In the genomic region with DNA sequence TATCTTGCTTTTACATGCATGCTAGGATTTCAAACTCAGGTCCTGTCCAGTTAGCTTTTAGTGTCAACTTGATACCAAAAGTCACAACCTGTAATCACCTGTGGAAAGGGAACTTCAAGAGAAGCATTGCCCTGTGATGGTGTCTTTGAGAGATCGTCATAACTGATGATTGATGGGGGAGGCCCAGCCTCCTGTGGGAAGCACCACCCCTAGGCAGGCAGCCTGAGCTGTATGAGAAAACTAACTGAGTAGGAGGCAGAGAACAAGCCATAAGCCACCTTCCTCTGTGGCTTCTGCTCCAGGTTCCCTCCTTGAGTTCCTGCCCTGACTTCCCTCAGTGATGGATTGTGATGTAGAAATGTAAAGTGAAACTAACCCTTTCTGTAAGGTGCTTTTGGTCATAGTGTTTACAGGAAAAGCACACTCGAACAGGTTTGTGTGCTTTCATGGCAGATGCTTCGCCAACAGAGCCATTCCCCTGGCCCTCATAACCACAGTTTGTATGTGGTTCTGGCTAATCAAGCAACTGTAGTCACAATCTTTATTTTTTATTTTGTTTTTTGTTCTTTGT, we compare ENCODE assay signal across 21 mouse cellular contexts. TPM values are rescaled to one million over a fixed set of nuclear protein-coding genes. Genes with fewer than 3 reads are reported as not detected.
A peak's percentile ranks its signal among the peaks of the same experiment; 100 is the strongest.
DNase-seq lines count a peak whose midpoint lies in the region; ATAC-seq and TF ChIP-seq lines count a peak whose summit lies in the region.
"Had no signal": no experiment of that assay in that cellular context is flagged by ENCODE, and none has a peak within 500 bp of the region (broad histone marks: within the 10 kb centered on the region; RNA-seq: fewer than 3 reads in every experiment).

No protein-coding gene starts in this region.

- WGBS in intestine, embryonic 15.5 days = 76% methylated on average over 3 of the region's 3 CpGs
- 76% methylated on average over 3 of the region's 3 CpGs for WGBS in intestine, embryonic 16.5 days
- WGBS in bone marrow, adult 2 months = 30% methylated on average over 3 of the region's 3 CpGs
- WGBS in macrophage (ENCODE audit: missing documents) = 50% methylated on average over 3 of the region's 3 CpGs
- WGBS in forebrain, embryonic 10.5 days = 90% methylated on average over 3 of the region's 3 CpGs

- H3K27me3 ChIP-seq in intestine, embryonic 15.5 days (replicated peaks) = no peaks in the 10 kb centered on the region
- no peaks in the 10 kb centered on the region for H3K27me3 ChIP-seq in intestine, embryonic 16.5 days (replicated peaks; ENCODE audit: control insufficient read depth, insufficient read depth, low read length)
- no peaks in the 10 kb centered on the region; the same call in 1 of the 2 replicates for H3K27me3 ChIP-seq in forebrain, embryonic 10.5 days (ENCODE audit: poor library complexity, severe bottlenecking)
- H3K27me3 ChIP-seq: limb, embryonic 13.5 days; liver, embryonic 15.5 days had no signal

- H3K4me2 ChIP-seq in intestine, embryonic 15.5 days (replicated peaks) = no peak overlapping the region
- no peak overlapping the region for H3K4me2 ChIP-seq in intestine, embryonic 16.5 days (ENCODE audit: low read depth, low read length)
- H3K4me2 ChIP-seq: hindbrain, embryonic 13.5 days; limb, embryonic 13.5 days; liver, embryonic 15.5 days had no signal

- peak; percentile 41 to 44 for DNase-seq in B cell, adult 2 months
- no peak for DNase-seq in adrenal gland, postnatal 4 days (ENCODE audit: low spot score in 2 of 2)
- DNase-seq in MN1 (ENCODE audit: low spot score) = no peak
- no peak for DNase-seq in forebrain, embryonic 10.5 days (ENCODE audit: extremely low spot score, low spot score)
- DNase-seq: adrenal gland, postnatal 14 days; cerebellum, postnatal 10 days; heart, adult 18-20 months; kidney, adult 11 months; layer of hippocampus, adult 9-11 months; lung, postnatal 4 days; midbrain, embryonic 14.5 days; thymus, adult 18-20 months had no signal

- H3K4me3 ChIP-seq in intestine, embryonic 15.5 days (replicated peaks) = no peak overlapping the region
- no peak overlapping the region for H3K4me3 ChIP-seq in intestine, embryonic 16.5 days (ENCODE audit: low read length)
- H3K4me3 ChIP-seq in bone marrow, adult 2 months (replicated peaks; ENCODE audit: control insufficient read depth, low read depth, low read length) = no peak overlapping the region
- no peak overlapping the region for H3K4me3 ChIP-seq in macrophage (ENCODE audit: inconsistent target)
- H3K4me3 ChIP-seq in forebrain, embryonic 10.5 days = no peak overlapping the region
- H3K4me3 ChIP-seq: embryonic facial prominence, embryonic 10.5 days; hindbrain, embryonic 13.5 days; limb, embryonic 13.5 days; liver, embryonic 15.5 days had no signal

- 0 out of 2 replicates have a peak overlapping the region, but pooled peaks have one; percentile 9 for H3K27ac ChIP-seq in intestine, embryonic 15.5 days
- no peak overlapping the region for H3K27ac ChIP-seq in intestine, embryonic 16.5 days (ENCODE audit: low read length)
- H3K27ac ChIP-seq in bone marrow, adult 2 months (ENCODE audit: control insufficient read depth, insufficient read depth, low read depth, low read length, poor library complexity) = peak overlapping the region; percentile 2; the same call in 1 of the 2 replicates
- peak overlapping the region; percentile 73 for H3K27ac ChIP-seq in macrophage
- no peak overlapping the region for H3K27ac ChIP-seq in forebrain, embryonic 10.5 days
- H3K27ac ChIP-seq: embryonic facial prominence, embryonic 10.5 days; hindbrain, embryonic 13.5 days; limb, embryonic 13.5 days had no signal

- no peak for ATAC-seq in intestine, embryonic 15.5 days
- ATAC-seq in intestine, embryonic 16.5 days = no peak
- ATAC-seq: forebrain, embryonic 14.5 days had no signal

- no peaks in the 10 kb centered on the region for H3K4me1 ChIP-seq in intestine, embryonic 15.5 days (replicated peaks)
- H3K4me1 ChIP-seq in intestine, embryonic 16.5 days (ENCODE audit: control insufficient read depth, insufficient read depth, low read length) = no peaks in the 10 kb centered on the region
- H3K4me1 ChIP-seq in bone marrow, adult 2 months (ENCODE audit: control insufficient read depth, insufficient read depth, low read length) = peaks cover 5% of the 10 kb centered on the region
- H3K4me1 ChIP-seq in forebrain, embryonic 10.5 days = no peaks in the 10 kb centered on the region
- H3K4me1 ChIP-seq: embryonic facial prominence, embryonic 10.5 days; hindbrain, embryonic 13.5 days; limb, embryonic 13.5 days had no signal

- no peak for TF ChIP-seq CTCF in bone marrow, adult 2 months (IDR thresholded peaks at IDR 0.05; ENCODE audit: control insufficient read depth, insufficient read depth, low read length)

- no peak overlapping the region for H3K9ac ChIP-seq in intestine, embryonic 15.5 days
- no peak overlapping the region for H3K9ac ChIP-seq in intestine, embryonic 16.5 days (ENCODE audit: low read depth, low read length)
- H3K9ac ChIP-seq: hindbrain, embryonic 13.5 days; limb, embryonic 13.5 days; liver, embryonic 15.5 days had no signal

- H3K79me2 ChIP-seq in macrophage (ENCODE audit: inconsistent target) = no peaks in the 10 kb centered on the region

- no peaks in the 10 kb centered on the region for H3K9me3 ChIP-seq in intestine, embryonic 15.5 days
- no peaks in the 10 kb centered on the region for H3K9me3 ChIP-seq in intestine, embryonic 16.5 days (ENCODE audit: control insufficient read depth, low read length)
- no peaks in the 10 kb centered on the region for H3K9me3 ChIP-seq in forebrain, embryonic 10.5 days
- H3K9me3 ChIP-seq: embryonic facial prominence, embryonic 10.5 days; hindbrain, embryonic 13.5 days; limb, embryonic 13.5 days; liver, embryonic 15.5 days had no signal

- no peaks in the 10 kb centered on the region for H3K36me3 ChIP-seq in intestine, embryonic 15.5 days
- H3K36me3 ChIP-seq in intestine, embryonic 16.5 days (ENCODE audit: control insufficient read depth, insufficient read depth, low read length) = no peaks in the 10 kb centered on the region
- H3K36me3 ChIP-seq in macrophage (ENCODE audit: inconsistent target) = no peaks in the 10 kb centered on the region
- no peaks in the 10 kb centered on the region for H3K36me3 ChIP-seq in forebrain, embryonic 10.5 days (replicated peaks)
- H3K36me3 ChIP-seq: embryonic facial prominence, embryonic 10.5 days; hindbrain, embryonic 13.5 days; limb, embryonic 13.5 days; liver, embryonic 15.5 days had no signal

- TF ChIP-seq POLR2A in bone marrow, adult 2 months (IDR thresholded peaks at IDR 0.05; ENCODE audit: borderline replicate concordance, control insufficient read depth, low read depth, low read length) = no peak

RNA-seq across cellular contexts. Expression of gene Rab7, which starts 19.1 kb away (rescaled TPM):
- 243 and 244 TPM in 2 replicates for polyA plus RNA-seq in intestine, embryonic 15.5 days (2015; fragmentation: Nextera tagmentation; extraction: Ambion mirVana)
- polyA plus RNA-seq in intestine, embryonic 16.5 days (2015; fragmentation: Nextera tagmentation; extraction: Ambion mirVana) = 286 and 289 TPM in 2 replicates
- polyA plus RNA-seq in bone marrow, adult 2 months (2011; ENCODE audit: insufficient read depth, insufficient read length, low replicate concordance, missing spikeins) = 49.6 and 72.1 TPM in 2 replicates
- 100 to 1,000 TPM in 9 of 26 experiments, 10 to 100 TPM in 17; 55.1 to 151 (median 86.4) TPM for total RNA-seq in macrophage (2018; cell fraction: chromatin; rRNA removed)
- 100 to 1,000 TPM; 423 to 668 (median 547) TPM for total RNA-seq in macrophage (2018; cell fraction: cytosol; rRNA removed)
- 100 to 1,000 TPM; 147 to 373 (median 239) TPM for total RNA-seq in macrophage (2018; cell fraction: nucleus; rRNA removed)
- polyA plus RNA-seq in macrophage (2018) = 571 to 1,341 TPM (median 733 TPM) in 3 replicates
- 100 to 1,000 TPM; 263 to 269 TPM for total RNA-seq in adrenal gland, postnatal 4 days (2021)
- 202 and 205 TPM in 2 replicates for polyA plus RNA-seq in forebrain, embryonic 10.5 days (2016; fragmentation: Nextera tagmentation; extraction: Ambion mirVana)

RNA-seq across cellular contexts. Expression of gene Rpn1, which starts 20.1 kb away (rescaled TPM):
- 423 and 425 TPM in 2 replicates for polyA plus RNA-seq in intestine, embryonic 15.5 days (2015; fragmentation: Nextera tagmentation; extraction: Ambion mirVana)
- polyA plus RNA-seq in intestine, embryonic 16.5 days (2015; fragmentation: Nextera tagmentation; extraction: Ambion mirVana) = 453 and 462 TPM in 2 replicates
- 32.1 and 38.7 TPM in 2 replicates for polyA plus RNA-seq in bone marrow, adult 2 months (2011; ENCODE audit: insufficient read depth, insufficient read length, low replicate concordance, missing spikeins)
- total RNA-seq in macrophage (2018; cell fraction: chromatin; rRNA removed) = 10 to 100 TPM in 25 of 26 experiments, 1 to 10 TPM in 1; 9.7 to 53.5 (median 26.6) TPM
- 100 to 1,000 TPM in 4 of 26 experiments, 10 to 100 TPM in 22; 48.9 to 117 (median 81.0) TPM for total RNA-seq in macrophage (2018; cell fraction: cytosol; rRNA removed)
- 100 to 1,000 TPM in 15 of 26 experiments, 10 to 100 TPM in 11; 23.6 to 218 (median 102) TPM for total RNA-seq in macrophage (2018; cell fraction: nucleus; rRNA removed)
- polyA plus RNA-seq in macrophage (2018) = 109 to 177 TPM (median 163 TPM) in 3 replicates
- 100 to 1,000 TPM; 212 to 219 TPM for total RNA-seq in adrenal gland, postnatal 4 days (2021)
- polyA plus RNA-seq in forebrain, embryonic 10.5 days (2016; fragmentation: Nextera tagmentation; extraction: Ambion mirVana) = 301 and 303 TPM in 2 replicates

Comparison
In these comparisons a context has a peak if more than half of its experiments do, and no peak if none do; other contexts are left out.
1. H3K27ac ChIP-seq: peak in intestine, embryonic 15.5 days (single experiment), bone marrow, adult 2 months (single experiment) and macrophage (single experiment); none in intestine, embryonic 16.5 days (single experiment) and forebrain, embryonic 10.5 days (single experiment).
2. DNase-seq: peak in B cell, adult 2 months (2 of 2); none in adrenal gland, postnatal 4 days (0 of 2), MN1 (single experiment) and forebrain, embryonic 10.5 days (single experiment).